Mouse (Mus musculus): ENCODE results near the gene Mfn1. TPM values are rescaled to one million over a fixed set of nuclear protein-coding genes. Genes with fewer than 3 reads are reported as not detected.

Mfn1 gene
- polyA plus RNA-seq, 1 experiment from 2014 or later, result 20.1 TPM

GRCm38 (mm10) chr3:32527181-32527580, 2.1 kb upstream of the Mfn1 start:
- H3K9me3 ChIP-seq (ENCODE audit: control insufficient read depth), result 0 out of 2 replicates have a peak, but pooled peaks cover 3% of the 10 kb centered on the region
- no peak for TF ChIP-seq CTCF (IDR thresholded peaks at IDR 0.05; ENCODE audit: low read depth)
- ATAC-seq, result peak; percentile 72
- H3K36me3 ChIP-seq (ENCODE audit: control insufficient read depth, insufficient read depth), result no peaks in the 10 kb centered on the region; the same call in none of the 2 replicates
- no peak overlapping the region for H3K4me2 ChIP-seq (replicated peaks; ENCODE audit: low read depth)
- no peak overlapping the region for H3K4me3 ChIP-seq (ENCODE audit: low read depth, low read length)
- 63% methylated on average over 4 of the region's 4 CpGs for WGBS
- H3K27me3 ChIP-seq (replicated peaks; ENCODE audit: control insufficient read depth, insufficient read depth, low read length), result no peaks in the 10 kb centered on the region
- no peak overlapping the region for H3K9ac ChIP-seq (ENCODE audit: low read depth, low read length)
- H3K27ac ChIP-seq (ENCODE audit: low read depth, low read length), result no peak overlapping the region
- no peaks in the 10 kb centered on the region for H3K4me1 ChIP-seq (replicated peaks; ENCODE audit: control insufficient read depth, insufficient read depth, low read length)

GRCm38 (mm10) chr3:32530041-32530440, 776 bp downstream of the Mfn1 start:
- no peaks in the 10 kb centered on the region for H3K27me3 ChIP-seq (replicated peaks; ENCODE audit: control insufficient read depth, insufficient read depth, low read length)
- no peak for ATAC-seq
- 9% methylated on average over 5 of the region's 5 CpGs for WGBS
- no peak for TF ChIP-seq CTCF (IDR thresholded peaks at IDR 0.05; ENCODE audit: low read depth)
- 0 out of 2 replicates have a peak, but pooled peaks cover 3% of the 10 kb centered on the region for H3K9me3 ChIP-seq (ENCODE audit: control insufficient read depth)
- no peaks in the 10 kb centered on the region for H3K4me1 ChIP-seq (replicated peaks; ENCODE audit: control insufficient read depth, insufficient read depth, low read length)
- peak overlapping the region; percentile 79 for H3K4me2 ChIP-seq (replicated peaks; ENCODE audit: low read depth)
- H3K9ac ChIP-seq (ENCODE audit: low read depth, low read length), result peak overlapping the region; percentile 78
- H3K36me3 ChIP-seq (ENCODE audit: control insufficient read depth, insufficient read depth), result peaks cover 10% of the 10 kb centered on the region
- H3K4me3 ChIP-seq (ENCODE audit: low read depth, low read length), result peak overlapping the region; percentile 93
- H3K27ac ChIP-seq (ENCODE audit: low read depth, low read length), result no peak overlapping the region

GRCm38 (mm10) chr3:32535692-32536091, 6.4 kb downstream of the Mfn1 start:
- ATAC-seq, result no peak
- H3K36me3 ChIP-seq (ENCODE audit: control insufficient read depth, insufficient read depth), result peaks cover 40% of the 10 kb centered on the region
- no peak overlapping the region for H3K4me2 ChIP-seq (replicated peaks; ENCODE audit: low read depth)
- H3K4me3 ChIP-seq (ENCODE audit: low read depth, low read length), result no peak overlapping the region
- H3K9me3 ChIP-seq (ENCODE audit: control insufficient read depth), result no peaks in the 10 kb centered on the region
- WGBS, result 34% methylated on average over 1 of the region's 1 CpGs
- H3K4me1 ChIP-seq (replicated peaks; ENCODE audit: control insufficient read depth, insufficient read depth, low read length), result no peaks in the 10 kb centered on the region
- no peak overlapping the region for H3K27ac ChIP-seq (ENCODE audit: low read depth, low read length)
- no peaks in the 10 kb centered on the region for H3K27me3 ChIP-seq (replicated peaks; ENCODE audit: control insufficient read depth, insufficient read depth, low read length)
- TF ChIP-seq CTCF (IDR thresholded peaks at IDR 0.05; ENCODE audit: low read depth), result no peak
- no peak overlapping the region for H3K9ac ChIP-seq (ENCODE audit: low read depth, low read length)

- no peak overlapping the region for H3K4me3 ChIP-seq (ENCODE audit: low read depth, low read length)
- H3K27me3 ChIP-seq (replicated peaks; ENCODE audit: control insufficient read depth, insufficient read depth, low read length), result no peaks in the 10 kb centered on the region
- no peak for ATAC-seq
- WGBS, result 76% methylated on average over 1 of the region's 1 CpGs
- H3K4me1 ChIP-seq (replicated peaks; ENCODE audit: control insufficient read depth, insufficient read depth, low read length), result no peaks in the 10 kb centered on the region
- no peak overlapping the region for H3K27ac ChIP-seq (ENCODE audit: low read depth, low read length)
- H3K9ac ChIP-seq (ENCODE audit: low read depth, low read length), result no peak overlapping the region
- H3K9me3 ChIP-seq (ENCODE audit: control insufficient read depth), result no peaks in the 10 kb centered on the region
- no peak overlapping the region for H3K4me2 ChIP-seq (replicated peaks; ENCODE audit: low read depth)
- TF ChIP-seq CTCF (IDR thresholded peaks at IDR 0.05; ENCODE audit: low read depth), result no peak
- H3K36me3 ChIP-seq (ENCODE audit: control insufficient read depth, insufficient read depth), result peaks cover 41% of the 10 kb centered on the region
These were observed 8.3 kb downstream of the Mfn1 start for GRCm38 (mm10) chr3:32537556-32537955.

GRCm38 (mm10) chr3:32538091-32538490, 8.8 kb downstream of the Mfn1 start:
- no peak for ATAC-seq
- H3K36me3 ChIP-seq (ENCODE audit: control insufficient read depth, insufficient read depth), result peaks cover 41% of the 10 kb centered on the region
- 92% methylated on average over 5 of the region's 5 CpGs for WGBS

GRCm38 (mm10) chr3:32553061-32553460, 23.8 kb downstream of the Mfn1 start:
- no peak overlapping the region for H3K27ac ChIP-seq (ENCODE audit: low read depth, low read length)
- ATAC-seq, result peak; percentile 31; the same call in 1 of the 2 replicates
- no peaks in the 10 kb centered on the region for H3K4me1 ChIP-seq (replicated peaks; ENCODE audit: control insufficient read depth, insufficient read depth, low read length)
- no peak overlapping the region for H3K4me3 ChIP-seq (ENCODE audit: low read depth, low read length)
- WGBS, result 66% methylated on average over 1 of the region's 1 CpGs
- no peaks in the 10 kb centered on the region for H3K27me3 ChIP-seq (replicated peaks; ENCODE audit: control insufficient read depth, insufficient read depth, low read length)
- no peak overlapping the region for H3K4me2 ChIP-seq (replicated peaks; ENCODE audit: low read depth)
- H3K36me3 ChIP-seq (ENCODE audit: control insufficient read depth, insufficient read depth), result peaks cover 30% of the 10 kb centered on the region
- peak; percentile 61 for TF ChIP-seq CTCF (IDR thresholded peaks at IDR 0.05; ENCODE audit: low read depth)
- H3K9ac ChIP-seq (ENCODE audit: low read depth, low read length), result no peak overlapping the region
- H3K9me3 ChIP-seq (ENCODE audit: control insufficient read depth), result no peaks in the 10 kb centered on the region

More at GRCm38 (mm10) chr3:32538091-32538490, 8.8 kb downstream of the Mfn1 start:
- H3K27ac ChIP-seq (ENCODE audit: low read depth, low read length), result no peak overlapping the region
- H3K27me3 ChIP-seq (replicated peaks; ENCODE audit: control insufficient read depth, insufficient read depth, low read length), result no peaks in the 10 kb centered on the region
- TF ChIP-seq CTCF (IDR thresholded peaks at IDR 0.05; ENCODE audit: low read depth), result no peak
- H3K4me2 ChIP-seq (replicated peaks; ENCODE audit: low read depth), result no peak overlapping the region
- no peaks in the 10 kb centered on the region for H3K4me1 ChIP-seq (replicated peaks; ENCODE audit: control insufficient read depth, insufficient read depth, low read length)
- H3K4me3 ChIP-seq (ENCODE audit: low read depth, low read length), result no peak overlapping the region
- no peaks in the 10 kb centered on the region for H3K9me3 ChIP-seq (ENCODE audit: control insufficient read depth)
- no peak overlapping the region for H3K9ac ChIP-seq (ENCODE audit: low read depth, low read length)

- Histone ChIP-seq H3K27ac (ENCODE audit: low read depth, low read length) (no peak overlapping the region), H3K4me1 (replicated peaks; ENCODE audit: control insufficient read depth, insufficient read depth, low read length) (no peaks in the 10 kb centered on the region), H3K9ac (ENCODE audit: low read depth, low read length) (no peak overlapping the region), H3K4me3 (ENCODE audit: low read depth, low read length) (no peak overlapping the region), H3K27me3 (replicated peaks; ENCODE audit: control insufficient read depth, insufficient read depth, low read length) (no peaks in the 10 kb centered on the region), H3K4me2 (replicated peaks; ENCODE audit: low read depth) (no peak overlapping the region), H3K9me3 (ENCODE audit: control insufficient read depth) (no peaks in the 10 kb centered on the region), H3K36me3 (ENCODE audit: control insufficient read depth, insufficient read depth) (peaks cover 47% of the 10 kb centered on the region)
- TF ChIP-seq CTCF (IDR thresholded peaks at IDR 0.05; ENCODE audit: low read depth), result no peak
- no peak for ATAC-seq
- 91% methylated on average over 6 of the region's 6 CpGs for WGBS
These were observed 34.1 kb downstream of the Mfn1 start for GRCm38 (mm10) chr3:32563401-32563800.

Data from intestine, postnatal 0 days (tissue).